Mouse (Mus musculus) cerebellum, adult 8-10 months (tissue): Measurements from ENCODE around the gene Ccdc86.

Experiments used
- DNase-seq: peaks from one replicate; pipeline ENCODE4 v3.0.0; 2022

Gene Ccdc86

GRCm38 (mm10) chr19:10948416-10948815, 650 bp downstream of the Ccdc86 start:
- no peak for DNase-seq

- DNase-seq, result no peak
These were observed 1.8 kb downstream of the Ccdc86 start for GRCm38 (mm10) chr19:10947219-10947618.

DNA sequence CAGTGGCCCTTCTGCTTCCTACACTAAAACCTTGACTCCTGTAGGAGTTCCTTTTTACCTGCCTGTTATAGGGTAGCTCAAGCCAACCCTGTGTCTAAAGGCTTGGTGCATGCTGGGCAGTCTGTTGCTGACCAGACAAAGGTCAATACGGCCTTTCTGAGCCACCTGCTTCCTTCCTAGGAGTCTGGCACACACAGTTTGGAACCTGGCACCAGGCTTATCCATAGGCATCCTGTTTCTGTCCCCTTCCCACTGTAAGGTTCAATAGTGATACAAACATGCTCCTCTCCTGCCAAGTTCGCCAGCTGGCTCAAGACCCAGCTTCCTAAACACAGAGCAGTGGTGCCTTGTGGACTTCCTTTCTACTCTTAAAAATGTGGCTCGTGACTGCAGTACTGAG, 2.6 kb downstream of the Ccdc86 start:
- no peak for DNase-seq

GRCm38 (mm10) chr19:10943955-10944354, 5.1 kb downstream of the Ccdc86 start:
- DNase-seq, result no peak

- no peak for DNase-seq
These were observed 8.1 kb downstream of the Ccdc86 start for GRCm38 (mm10) chr19:10940801-10941457.

GRCm38 (mm10) chr19:10940097-10940800, 8.8 kb downstream of the Ccdc86 start:
- DNase-seq, result peak; percentile 84

GRCm38 (mm10) chr19:10938771-10939170, 10.3 kb downstream of the Ccdc86 start:
- DNase-seq, result no peak

DNA sequence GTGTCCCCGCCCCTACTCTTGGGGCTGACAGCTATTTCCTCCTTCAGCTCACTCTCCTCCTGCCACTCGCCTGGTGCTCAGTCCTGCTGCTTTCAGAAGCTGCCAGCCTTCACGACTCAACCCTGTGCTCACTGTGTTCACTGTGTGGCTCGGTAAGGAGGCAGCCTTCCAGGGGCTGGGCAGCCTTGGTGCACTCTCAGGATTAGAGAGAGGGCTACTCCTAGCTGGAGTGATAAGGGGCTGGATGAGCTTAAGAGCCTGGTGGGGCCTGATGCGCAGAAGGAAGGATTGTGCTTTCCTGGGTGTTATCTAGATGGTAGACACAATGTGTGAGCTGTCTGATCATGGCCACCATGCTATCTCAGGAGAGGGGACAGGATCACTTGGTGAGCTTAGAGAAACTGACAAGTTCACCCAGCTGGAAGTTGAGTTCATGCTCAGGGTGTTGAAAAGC, 11.9 kb downstream of the Ccdc86 start, which contains the start of gene Ptgdr2:
Ptgdr2 (plus strand) TSS at position 51 of the 454 bp plus-strand sequence.
- DNase-seq, result no peak

DNA sequence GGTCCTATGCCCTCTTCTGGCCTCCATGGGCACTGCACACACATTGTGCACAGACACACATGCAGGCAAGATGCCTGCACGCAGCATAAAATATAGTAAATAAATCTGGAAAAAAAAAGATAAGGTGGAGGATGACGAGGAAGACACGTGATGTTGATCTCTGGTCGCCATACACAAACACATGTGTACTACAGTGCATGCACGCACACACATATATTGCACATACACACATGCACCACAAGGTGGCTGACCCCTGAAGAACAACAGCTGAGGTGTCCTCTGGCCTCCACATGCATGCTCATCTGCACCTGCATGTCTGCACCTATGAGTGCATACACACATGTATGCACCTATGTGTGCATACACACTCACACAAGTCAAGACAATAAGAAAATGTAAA, 13.0 kb downstream of the Ccdc86 start:
- DNase-seq, result no peak

- no peak for DNase-seq
These were observed 14.0 kb downstream of the Ccdc86 start for GRCm38 (mm10) chr19:10935029-10935428.

- DNase-seq, result no peak
These were observed 18.4 kb downstream of the Ccdc86 start for GRCm38 (mm10) chr19:10930641-10931040.

GRCm38 (mm10) chr19:10926666-10927065, 22.4 kb downstream of the Ccdc86 start:
- no peak for DNase-seq

DNA sequence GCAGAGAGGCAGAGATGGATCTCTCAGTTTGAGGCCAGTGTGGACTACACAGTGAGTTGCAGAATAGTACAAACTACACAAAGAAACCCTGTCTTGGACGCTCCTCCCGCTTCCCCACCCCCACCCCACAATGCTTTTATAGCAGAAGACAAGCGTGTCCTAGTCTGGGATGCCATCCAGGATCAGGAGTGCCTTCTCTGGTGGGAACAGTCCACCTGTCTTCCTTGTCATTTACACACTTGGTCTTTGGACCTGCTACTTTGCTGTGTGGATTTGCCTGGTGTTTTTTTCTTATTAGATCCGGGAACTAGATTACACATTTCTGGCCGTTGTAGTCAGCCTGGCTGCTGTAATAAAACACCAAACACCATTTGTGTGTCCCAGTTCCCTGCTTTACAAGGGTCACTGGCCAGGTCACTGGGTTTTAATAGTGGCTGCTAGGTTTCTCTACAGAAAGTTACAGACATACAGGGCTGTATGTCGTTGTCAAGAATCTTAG, 22.9 kb downstream of the Ccdc86 start:
- DNase-seq, result no peak

DNA sequence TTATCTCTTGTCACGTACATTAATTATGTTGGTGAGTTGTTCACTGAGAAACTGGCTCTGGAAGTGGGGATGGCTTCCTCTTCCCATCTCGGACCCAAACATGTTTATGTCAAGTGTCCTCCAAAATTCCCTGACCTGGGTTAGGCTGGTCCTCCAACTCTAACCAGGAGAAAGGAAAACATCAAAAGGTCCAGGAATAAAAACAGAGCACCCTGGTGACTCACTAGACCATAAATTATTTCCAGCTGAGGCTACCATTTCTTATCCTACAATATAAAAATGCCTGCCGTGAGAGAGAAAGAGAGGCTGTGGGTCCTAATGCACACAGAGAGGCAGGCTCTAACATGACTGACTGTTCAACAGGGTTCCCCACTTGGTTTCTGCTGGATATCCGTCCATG, 24.8 kb downstream of the Ccdc86 start:
- DNase-seq, result no peak

GRCm38 (mm10) chr19:10921058-10921457, 28.0 kb downstream of the Ccdc86 start:
- DNase-seq, result no peak

DNA sequence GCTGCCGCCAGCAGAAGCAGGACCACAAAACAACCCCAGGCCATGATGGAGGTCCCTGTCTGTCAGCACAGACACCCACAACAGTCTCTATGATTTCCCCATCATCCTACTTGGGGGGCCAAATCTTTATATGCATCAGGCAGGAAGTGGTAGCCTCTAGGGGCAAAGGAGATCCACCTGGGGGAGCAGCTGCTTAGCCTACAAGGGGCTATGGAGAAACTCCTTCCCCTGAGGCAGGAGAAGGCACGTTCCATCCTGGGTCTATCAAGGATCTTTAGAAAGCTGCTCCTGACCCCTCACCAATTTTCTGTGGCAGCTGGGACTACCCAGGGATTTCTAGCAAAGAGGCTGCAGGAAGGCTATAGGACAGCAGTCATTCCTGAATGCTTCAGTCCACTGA, 28.5 kb downstream of the Ccdc86 start, which contains the start of gene Zp1:
Zp1 (minus strand) TSS at position 101 of the 400 bp plus-strand sequence.
- DNase-seq, result no peak

DNA sequence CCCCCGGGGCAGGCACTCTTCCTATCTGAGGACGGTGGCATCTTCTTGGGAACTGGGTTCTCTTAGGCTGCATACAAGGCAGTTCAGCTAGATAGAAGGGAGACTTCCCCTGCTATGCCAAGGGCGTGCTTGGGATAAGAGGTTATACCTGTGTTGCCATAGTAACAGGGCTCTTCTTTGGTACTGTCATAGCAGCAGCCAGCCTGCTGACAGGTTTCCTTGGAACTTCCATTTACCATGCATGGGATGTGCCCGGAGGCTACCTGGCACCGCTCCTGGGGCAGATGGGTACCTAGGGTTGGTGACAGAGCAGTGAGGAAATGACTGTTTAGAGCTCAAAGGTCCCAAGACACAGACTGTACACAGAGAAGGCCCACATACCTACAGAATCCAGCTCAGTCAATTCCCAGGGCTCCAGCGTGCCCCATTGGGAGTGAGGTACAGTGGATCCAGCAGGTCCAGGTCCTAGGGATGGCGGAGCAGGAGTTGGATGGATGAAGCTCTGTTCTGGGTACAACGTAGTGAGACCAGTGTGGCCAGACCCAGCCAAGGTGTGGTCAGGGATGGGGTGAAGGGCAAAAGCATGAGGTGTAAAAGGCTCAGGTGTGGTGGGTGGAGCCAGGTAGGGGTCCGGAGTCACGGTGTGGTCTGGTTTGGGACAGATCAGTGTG, 30.6 kb downstream of the Ccdc86 start:
- no peak for DNase-seq

GRCm38 (mm10) chr19:10916506-10916905, 32.6 kb downstream of the Ccdc86 start:
- DNase-seq, result no peak

GRCm38 (mm10) chr19:10914870-10915269, 34.2 kb downstream of the Ccdc86 start:
- DNase-seq, result no peak

GRCm38 (mm10) chr19:10914291-10914690, 34.8 kb downstream of the Ccdc86 start:
- no peak for DNase-seq

- no peak for DNase-seq
These were observed 39.9 kb downstream of the Ccdc86 start for GRCm38 (mm10) chr19:10909087-10909721.

DNA sequence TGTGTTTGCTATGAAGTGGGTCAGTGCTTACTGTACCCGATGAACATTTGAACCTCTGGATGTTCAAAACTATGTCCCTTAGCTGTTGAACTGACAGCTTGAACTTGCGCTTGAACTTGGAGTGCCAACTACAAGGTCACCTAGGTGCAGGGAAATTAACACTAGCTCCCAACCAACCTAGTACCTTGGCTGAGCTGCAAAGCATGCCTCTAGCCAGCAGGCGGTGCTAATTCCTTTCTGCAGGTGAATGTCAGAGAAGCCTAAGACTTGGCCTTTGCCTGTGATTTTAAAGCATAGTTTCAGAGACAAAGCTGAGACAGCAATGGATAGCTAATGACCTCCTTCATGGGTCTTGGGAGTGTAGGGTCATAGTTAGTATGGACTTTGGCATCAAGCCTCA, 41.2 kb downstream of the Ccdc86 start:
- peak; percentile 47 for DNase-seq

- DNase-seq, result no peak
These were observed 43.4 kb downstream of the Ccdc86 start for GRCm38 (mm10) chr19:10905728-10906000.
